Mouse (Mus musculus): ENCODE data around the gene Ptprm. TPM values are rescaled to one million over a fixed set of nuclear protein-coding genes. Genes with fewer than 3 reads are reported as not detected.
"Not testable (repeated sequence)": the region's sequence is repeated elsewhere in the genome, so short reads cannot be mapped to it uniquely, and the experiment has no call there.

Gene Ptprm
- polyA plus RNA-seq, 1 experiment from 2014 or later: 8.0 TPM

- DNase-seq (ENCODE audit: low spot score) (no peak), ATAC-seq (no peak)
- Histone ChIP-seq H3K4me1 (ENCODE audit: control insufficient read depth, insufficient read depth, low read length) (peaks cover 12% of the 10 kb centered on the region), H3K27ac (ENCODE audit: low read depth, low read length) (no peak overlapping the region), H3K27me3 (replicated peaks; ENCODE audit: control insufficient read depth, insufficient read depth, low read length) (0 out of 2 replicates have a peak, but pooled peaks cover 3% of the 10 kb centered on the region), H3K9me3 (replicated peaks; ENCODE audit: control insufficient read depth, low read length) (no peaks in the 10 kb centered on the region), H3K9ac (ENCODE audit: low read length) (no peak overlapping the region), H3K4me3 (ENCODE audit: low read depth, low read length) (no peak overlapping the region), H3K4me2 (ENCODE audit: low read length) (no peak overlapping the region), H3K36me3 (ENCODE audit: control insufficient read depth, insufficient read depth, low read length) (no peaks in the 10 kb centered on the region)
- 91% methylated on average over 4 of the region's 4 CpGs for WGBS
Observed at GRCm38 (mm10) chr17:66871396-66871795, 482.9 kb downstream of the Ptprm start.

GRCm38 (mm10) chr17:66869581-66870002 is 484.7 kb downstream of the Ptprm start:
- peak overlapping the region; percentile 43; the same call in 1 of the 2 replicates for H3K9ac ChIP-seq (ENCODE audit: low read length)
- H3K27me3 ChIP-seq (replicated peaks; ENCODE audit: control insufficient read depth, insufficient read depth, low read length): 0 out of 2 replicates have a peak, but pooled peaks cover 3% of the 10 kb centered on the region
- WGBS: 18% methylated on average over 13 of the region's 13 CpGs
- H3K4me2 ChIP-seq (ENCODE audit: low read length): peak overlapping the region; percentile 47
- peak overlapping the region; percentile 74 for H3K27ac ChIP-seq (ENCODE audit: low read depth, low read length)
- peak; percentile 87 for ATAC-seq
- H3K36me3 ChIP-seq (ENCODE audit: control insufficient read depth, insufficient read depth, low read length): no peaks in the 10 kb centered on the region
- no peak overlapping the region for H3K4me3 ChIP-seq (ENCODE audit: low read depth, low read length)
- peak; percentile 89 for DNase-seq (ENCODE audit: low spot score)
- H3K4me1 ChIP-seq (ENCODE audit: control insufficient read depth, insufficient read depth, low read length): peaks cover 12% of the 10 kb centered on the region
- no peaks in the 10 kb centered on the region for H3K9me3 ChIP-seq (replicated peaks; ENCODE audit: control insufficient read depth, low read length)

- Histone ChIP-seq H3K36me3 (ENCODE audit: control insufficient read depth, insufficient read depth, low read length) (no peaks in the 10 kb centered on the region), H3K27ac (ENCODE audit: low read depth, low read length) (no peak overlapping the region), H3K4me1 (ENCODE audit: control insufficient read depth, insufficient read depth, low read length) (peaks cover 5% of the 10 kb centered on the region; the same call in 1 of the 2 replicates), H3K27me3 (replicated peaks; ENCODE audit: control insufficient read depth, insufficient read depth, low read length) (no peaks in the 10 kb centered on the region), H3K4me2 (ENCODE audit: low read length) (no peak overlapping the region), H3K9me3 (replicated peaks; ENCODE audit: control insufficient read depth, low read length) (no peaks in the 10 kb centered on the region), H3K9ac (ENCODE audit: low read length) (no peak overlapping the region), H3K4me3 (ENCODE audit: low read depth, low read length) (no peak overlapping the region)
- no peak for ATAC-seq
- WGBS: 50% methylated on average over 4 of the region's 4 CpGs
- DNase-seq (ENCODE audit: low spot score): no peak
Observed at GRCm38 (mm10) chr17:66864441-66864840, 489.8 kb downstream of the Ptprm start.

GRCm38 (mm10) chr17:66861557-66861956 is 492.7 kb downstream of the Ptprm start:
- 52% methylated on average over 2 of the region's 2 CpGs for WGBS
- H3K4me2 ChIP-seq (ENCODE audit: low read length): no peak overlapping the region
- ATAC-seq: no peak
- peaks cover 4% of the 10 kb centered on the region; the same call in 1 of the 2 replicates for H3K4me1 ChIP-seq (ENCODE audit: control insufficient read depth, insufficient read depth, low read length)
- H3K4me3 ChIP-seq (ENCODE audit: low read depth, low read length): no peak overlapping the region
- no peak overlapping the region for H3K9ac ChIP-seq (ENCODE audit: low read length)
- no peak overlapping the region for H3K27ac ChIP-seq (ENCODE audit: low read depth, low read length)
- H3K27me3 ChIP-seq (replicated peaks; ENCODE audit: control insufficient read depth, insufficient read depth, low read length): no peaks in the 10 kb centered on the region
- H3K36me3 ChIP-seq (ENCODE audit: control insufficient read depth, insufficient read depth, low read length): no peaks in the 10 kb centered on the region
- no peaks in the 10 kb centered on the region for H3K9me3 ChIP-seq (replicated peaks; ENCODE audit: control insufficient read depth, low read length)
- no peak for DNase-seq (ENCODE audit: low spot score)

- H3K4me2 ChIP-seq (ENCODE audit: low read length): no peak overlapping the region
- no peak overlapping the region for H3K9ac ChIP-seq (ENCODE audit: low read length)
- H3K9me3 ChIP-seq (replicated peaks; ENCODE audit: control insufficient read depth, low read length): no peaks in the 10 kb centered on the region
- no peaks in the 10 kb centered on the region for H3K36me3 ChIP-seq (ENCODE audit: control insufficient read depth, insufficient read depth, low read length)
- no peaks in the 10 kb centered on the region for H3K27me3 ChIP-seq (replicated peaks; ENCODE audit: control insufficient read depth, insufficient read depth, low read length)
- H3K4me1 ChIP-seq (ENCODE audit: control insufficient read depth, insufficient read depth, low read length): peaks cover 4% of the 10 kb centered on the region; the same call in 1 of the 2 replicates
- no peak for DNase-seq (ENCODE audit: low spot score)
- H3K27ac ChIP-seq (ENCODE audit: low read depth, low read length): no peak overlapping the region
- ATAC-seq: no peak
- no peak overlapping the region for H3K4me3 ChIP-seq (ENCODE audit: low read depth, low read length)
Observed at GRCm38 (mm10) chr17:66858757-66859156, 495.5 kb downstream of the Ptprm start.

- Histone ChIP-seq H3K4me1 (ENCODE audit: control insufficient read depth, insufficient read depth, low read length) (peaks cover 2% of the 10 kb centered on the region; the same call in 1 of the 2 replicates), H3K9me3 (replicated peaks; ENCODE audit: control insufficient read depth, low read length) (no peaks in the 10 kb centered on the region), H3K36me3 (ENCODE audit: control insufficient read depth, insufficient read depth, low read length) (no peaks in the 10 kb centered on the region), H3K9ac (ENCODE audit: low read length) (no peak overlapping the region), H3K4me2 (ENCODE audit: low read length) (no peak overlapping the region), H3K27ac (ENCODE audit: low read depth, low read length) (no peak overlapping the region), H3K4me3 (ENCODE audit: low read depth, low read length) (no peak overlapping the region), H3K27me3 (replicated peaks; ENCODE audit: control insufficient read depth, insufficient read depth, low read length) (no peaks in the 10 kb centered on the region)
- DNase-seq (ENCODE audit: low spot score) (no peak), ATAC-seq (no peak)
- WGBS: 75% methylated on average over 6 of the region's 6 CpGs
Observed at GRCm38 (mm10) chr17:66852496-66852895, 501.8 kb downstream of the Ptprm start.

- H3K27me3 ChIP-seq (replicated peaks; ENCODE audit: control insufficient read depth, insufficient read depth, low read length); ATAC-seq; H3K4me2 ChIP-seq (ENCODE audit: low read length); H3K36me3 ChIP-seq (ENCODE audit: control insufficient read depth, insufficient read depth, low read length); H3K27ac ChIP-seq (ENCODE audit: low read depth, low read length); H3K4me1 ChIP-seq (ENCODE audit: control insufficient read depth, insufficient read depth, low read length); H3K9me3 ChIP-seq (replicated peaks; ENCODE audit: control insufficient read depth, low read length); H3K4me3 ChIP-seq (ENCODE audit: low read depth, low read length); H3K9ac ChIP-seq (ENCODE audit: low read length); DNase-seq (ENCODE audit: low spot score): not testable (repeated sequence)
- 94% methylated on average over 4 of the region's 4 CpGs for WGBS
Observed at GRCm38 (mm10) chr17:66847011-66847410, 507.2 kb downstream of the Ptprm start.

GRCm38 (mm10) chr17:66822347-66822746 is 531.9 kb downstream of the Ptprm start:
- ATAC-seq (no peak), DNase-seq (ENCODE audit: low spot score) (no peak)
- no peak overlapping the region for H3K4me2 ChIP-seq (ENCODE audit: low read length)
- H3K4me3 ChIP-seq (ENCODE audit: low read depth, low read length): no peak overlapping the region
- no peaks in the 10 kb centered on the region for H3K9me3 ChIP-seq (replicated peaks; ENCODE audit: control insufficient read depth, low read length)
- H3K36me3 ChIP-seq (ENCODE audit: control insufficient read depth, insufficient read depth, low read length): no peaks in the 10 kb centered on the region
- H3K27me3 ChIP-seq (replicated peaks; ENCODE audit: control insufficient read depth, insufficient read depth, low read length): 0 out of 2 replicates have a peak, but pooled peaks cover 2% of the 10 kb centered on the region
- no peaks in the 10 kb centered on the region for H3K4me1 ChIP-seq (ENCODE audit: control insufficient read depth, insufficient read depth, low read length)
- no peak overlapping the region for H3K27ac ChIP-seq (ENCODE audit: low read depth, low read length)
- 92% methylated on average over 2 of the region's 2 CpGs for WGBS
- no peak overlapping the region for H3K9ac ChIP-seq (ENCODE audit: low read length)

GRCm38 (mm10) chr17:66817380-66817779 is 536.9 kb downstream of the Ptprm start:
- no peak overlapping the region for H3K4me2 ChIP-seq (ENCODE audit: low read length)
- no peak overlapping the region for H3K27ac ChIP-seq (ENCODE audit: low read depth, low read length)
- no peak overlapping the region for H3K9ac ChIP-seq (ENCODE audit: low read length)
- H3K36me3 ChIP-seq (ENCODE audit: control insufficient read depth, insufficient read depth, low read length): no peaks in the 10 kb centered on the region
- H3K9me3 ChIP-seq (replicated peaks; ENCODE audit: control insufficient read depth, low read length): no peaks in the 10 kb centered on the region
- H3K4me3 ChIP-seq (ENCODE audit: low read depth, low read length): no peak overlapping the region
- ATAC-seq: no peak
- no peaks in the 10 kb centered on the region; the same call in 1 of the 2 replicates for H3K4me1 ChIP-seq (ENCODE audit: control insufficient read depth, insufficient read depth, low read length)
- 0 out of 2 replicates have a peak, but pooled peaks cover 2% of the 10 kb centered on the region for H3K27me3 ChIP-seq (replicated peaks; ENCODE audit: control insufficient read depth, insufficient read depth, low read length)
- no peak for DNase-seq (ENCODE audit: low spot score)
- 39% methylated on average over 4 of the region's 4 CpGs for WGBS

All from forebrain, embryonic 14.5 days (tissue).